Mouse (Mus musculus): ENCODE results near the gene Uri1.

Gene Uri1

DNA sequence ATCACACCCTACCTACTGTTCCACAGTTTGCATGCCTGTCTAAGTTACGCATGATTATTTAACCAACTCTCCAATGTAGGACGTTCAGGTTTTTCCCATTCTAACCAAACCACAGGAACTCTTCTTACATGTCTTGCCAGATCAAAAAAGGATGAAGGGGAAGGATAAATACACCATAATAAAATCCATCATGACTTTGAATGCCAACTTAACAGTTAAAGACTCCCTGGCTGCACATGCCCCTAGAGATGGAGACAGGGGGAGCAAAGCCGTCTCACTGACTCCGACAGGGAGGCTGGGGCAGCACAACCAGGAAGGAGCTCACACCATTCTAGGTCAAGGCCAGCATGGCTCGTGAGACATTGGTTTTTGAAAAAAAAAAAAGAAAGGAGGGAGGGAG, 8.0 kb downstream of the Uri1 start:
- no peak for DNase-seq (ENCODE audit: low read depth, low spot score)

- no peak for DNase-seq (ENCODE audit: low read depth, low spot score)
Observed at GRCm38 (mm10) chr7:38013946-38014345, 9.4 kb downstream of the Uri1 start.

GRCm38 (mm10) chr7:38012811-38013210, 10.5 kb downstream of the Uri1 start:
- no peak for DNase-seq (ENCODE audit: low read depth, low spot score)

GRCm38 (mm10) chr7:38008359-38008758, 15.0 kb downstream of the Uri1 start:
- DNase-seq (ENCODE audit: low read depth, low spot score), result no peak

DNA sequence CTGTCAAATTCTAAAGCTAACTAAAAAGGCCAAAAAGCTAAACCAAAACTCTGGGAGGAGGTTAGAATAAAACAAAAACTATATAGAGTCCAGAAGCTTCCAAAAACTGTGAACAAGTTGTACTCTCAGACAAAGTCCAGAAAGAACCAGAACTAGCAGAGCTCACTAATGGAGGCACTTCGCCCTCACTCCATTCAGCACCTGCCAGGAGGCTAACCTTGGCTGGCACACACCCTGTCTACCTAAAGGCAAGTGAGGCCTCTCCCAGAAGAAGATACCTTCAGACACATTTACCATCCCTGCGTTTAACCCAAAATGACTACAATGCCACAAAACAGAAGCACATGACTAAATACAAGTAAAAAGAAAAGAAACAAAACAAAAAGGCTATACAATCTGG, 20.9 kb downstream of the Uri1 start:
- no peak for DNase-seq (ENCODE audit: low read depth, low spot score)

DNA sequence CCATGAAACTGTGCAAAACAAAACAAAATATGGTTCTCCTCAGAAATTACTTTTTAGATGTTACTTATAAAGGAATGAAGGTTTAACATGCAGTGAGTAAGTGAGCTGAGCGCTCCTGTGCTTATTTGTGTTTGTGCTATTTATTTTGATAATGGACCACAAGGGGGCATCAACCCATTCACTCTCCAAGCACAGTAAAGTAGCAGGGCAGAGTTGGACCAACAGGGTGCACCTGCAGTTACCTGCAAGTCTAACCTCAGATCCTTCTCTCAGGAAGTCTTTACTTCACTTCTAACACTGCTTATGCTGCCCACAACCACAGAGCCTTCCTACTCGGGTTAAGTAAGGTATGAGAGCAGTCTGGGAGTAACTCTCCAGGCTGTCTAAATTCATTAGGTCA, 23.7 kb downstream of the Uri1 start:
- DNase-seq (ENCODE audit: low read depth, low spot score), result peak; percentile 15

GRCm38 (mm10) chr7:37992861-37993260, 30.5 kb downstream of the Uri1 start:
- no peak for DNase-seq (ENCODE audit: low read depth, low spot score)

DNA sequence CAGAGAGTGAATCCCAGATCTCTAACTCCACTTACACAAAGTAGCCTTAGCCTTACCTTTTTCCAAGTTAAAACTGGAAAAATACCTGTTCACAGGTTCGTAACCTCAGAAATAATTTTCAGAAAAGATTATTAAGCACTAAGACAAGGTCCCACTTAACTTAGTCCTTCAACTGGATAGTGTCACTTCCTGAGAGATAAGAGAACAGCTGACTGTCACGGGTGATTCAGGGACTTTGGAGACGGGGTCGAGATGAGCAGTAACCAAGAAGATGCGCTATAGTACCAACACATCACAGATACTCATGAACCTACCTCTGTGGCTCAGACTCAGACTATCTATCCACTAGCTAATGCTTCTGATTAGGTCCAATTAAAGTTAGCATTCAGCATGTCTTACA, 38.5 kb downstream of the Uri1 start:
- no peak for DNase-seq (ENCODE audit: low read depth, low spot score)

GRCm38 (mm10) chr7:37983471-37983870, 39.9 kb downstream of the Uri1 start:
- no peak for DNase-seq (ENCODE audit: low read depth, low spot score)

- no peak for DNase-seq (ENCODE audit: low read depth, low spot score)
Observed at GRCm38 (mm10) chr7:37979729-37980128, 43.6 kb downstream of the Uri1 start.

GRCm38 (mm10) chr7:37978412-37978811, 44.9 kb downstream of the Uri1 start:
- no peak for DNase-seq (ENCODE audit: low read depth, low spot score)

DNA sequence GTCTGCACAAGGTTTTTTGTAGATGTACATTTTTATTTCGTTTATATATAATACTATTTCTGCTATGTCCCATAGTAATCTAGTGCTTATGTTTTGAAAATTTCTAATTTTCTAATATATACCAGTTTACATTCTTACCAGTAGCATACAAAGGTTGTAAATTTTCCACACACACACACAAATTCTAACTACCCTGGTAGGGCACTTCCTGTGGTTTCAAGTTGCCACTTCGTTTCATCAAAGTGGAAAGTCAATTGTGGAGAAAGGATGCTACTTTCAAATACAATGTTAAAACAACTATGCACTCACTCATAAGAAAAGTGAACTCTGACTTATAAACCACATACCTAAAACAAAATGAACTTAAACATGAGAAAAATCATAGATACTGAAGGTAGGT, 45.7 kb downstream of the Uri1 start:
- no peak for DNase-seq (ENCODE audit: low read depth, low spot score)

GRCm38 (mm10) chr7:37972999-37973555, 50.3 kb downstream of the Uri1 start:
- no peak for DNase-seq (ENCODE audit: low read depth, low spot score)

- DNase-seq (ENCODE audit: low read depth, low spot score), result no peak
Observed at GRCm38 (mm10) chr7:37972571-37972970, 50.8 kb downstream of the Uri1 start.

DNA sequence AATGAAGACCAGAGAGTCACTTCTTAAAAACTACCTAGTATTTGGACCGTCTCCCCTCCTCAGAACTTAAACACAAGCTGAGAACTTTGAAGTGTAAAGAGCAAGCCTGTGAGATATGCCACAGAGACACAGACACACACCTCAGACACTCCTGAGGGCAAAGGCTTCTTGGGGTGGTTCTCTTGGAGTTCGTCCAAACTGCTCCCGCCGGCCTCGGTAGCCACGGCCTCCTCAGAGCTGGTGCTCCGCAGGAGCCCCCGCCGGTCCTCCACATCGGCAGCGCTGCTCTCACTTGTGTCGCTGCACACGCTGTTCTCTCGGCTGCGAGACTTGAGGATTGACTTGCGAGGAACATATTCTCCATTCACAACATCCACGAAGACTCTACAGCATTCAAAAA, 61.0 kb downstream of the Uri1 start:
- DNase-seq (ENCODE audit: low read depth, low spot score), result no peak

- no peak for DNase-seq (ENCODE audit: low read depth, low spot score)
Observed at GRCm38 (mm10) chr7:37961247-37961646, 62.1 kb downstream of the Uri1 start.

- DNase-seq (ENCODE audit: low read depth, low spot score), result no peak
Observed at GRCm38 (mm10) chr7:37951841-37952240, 71.5 kb downstream of the Uri1 start.

DNA sequence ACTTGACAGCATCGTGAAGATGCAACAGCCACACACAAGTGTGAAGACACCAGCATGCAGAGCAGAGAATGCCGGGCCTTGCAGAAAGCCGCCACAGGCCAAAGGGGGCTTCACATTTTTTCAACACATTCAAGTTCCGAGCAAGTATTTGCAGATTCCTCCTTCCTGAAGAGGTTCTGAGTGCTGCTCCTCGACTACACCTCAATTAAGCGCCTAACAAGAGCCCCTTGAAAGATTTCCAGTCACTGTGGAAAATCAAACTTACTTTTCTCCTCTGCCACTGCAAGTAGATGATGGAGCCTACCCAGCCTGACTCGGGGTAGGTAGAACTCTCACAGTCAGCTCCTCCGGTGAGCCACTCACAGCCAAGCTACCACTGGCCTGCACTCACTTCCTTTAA, 86.9 kb downstream of the Uri1 start:
- DNase-seq (ENCODE audit: low read depth, low spot score), result no peak

DNA sequence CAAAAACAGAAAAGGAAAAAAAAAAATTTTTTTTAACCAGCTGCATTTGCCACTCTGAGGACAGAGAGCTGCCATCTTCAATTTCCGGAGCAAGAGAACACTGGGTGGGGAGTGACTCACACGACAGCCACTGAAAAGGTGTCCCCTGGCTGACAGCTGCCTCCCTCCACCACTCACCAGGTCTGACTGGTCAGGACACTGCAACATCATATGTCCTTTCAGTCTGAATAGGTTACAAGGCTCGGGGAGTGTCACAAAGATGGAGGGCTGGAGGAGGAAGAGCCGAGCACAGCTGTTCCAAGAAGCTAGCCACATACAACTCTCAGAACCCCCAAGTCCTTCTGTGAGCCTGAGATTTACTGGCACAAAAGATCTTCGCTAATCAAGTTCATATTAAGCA, 87.6 kb downstream of the Uri1 start:
- no peak for DNase-seq (ENCODE audit: low read depth, low spot score)

GRCm38 (mm10) chr7:37934770-37935182, 88.6 kb downstream of the Uri1 start:
- peak; percentile 30 for DNase-seq (ENCODE audit: low read depth, low spot score)

- DNase-seq (ENCODE audit: low read depth, low spot score), result no peak
Observed at GRCm38 (mm10) chr7:37933754-37934308, 89.5 kb downstream of the Uri1 start.

DNA sequence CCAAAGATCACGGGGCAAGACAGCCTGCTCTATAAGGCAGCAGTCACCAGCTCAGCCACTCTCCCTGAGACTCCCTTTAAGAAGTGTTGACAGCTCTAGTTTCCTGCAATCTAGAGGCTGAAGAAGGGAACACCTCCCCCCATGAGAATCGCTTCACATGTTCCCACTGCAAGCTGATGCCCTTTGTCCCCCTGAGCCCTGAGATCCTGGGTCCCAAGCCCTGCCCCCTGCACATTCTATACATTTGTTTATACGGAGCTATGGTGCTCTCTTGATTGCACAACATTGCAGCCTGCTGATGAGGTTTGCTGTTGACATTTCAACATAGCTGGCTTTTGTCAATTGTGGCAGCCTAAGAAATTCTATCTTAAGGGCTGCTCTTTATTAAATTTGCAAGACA, 91.7 kb downstream of the Uri1 start:
- no peak for DNase-seq (ENCODE audit: low read depth, low spot score)

GRCm38 (mm10) chr7:37929738-37930137, 93.6 kb downstream of the Uri1 start:
- DNase-seq (ENCODE audit: low read depth, low spot score), result no peak

DNA sequence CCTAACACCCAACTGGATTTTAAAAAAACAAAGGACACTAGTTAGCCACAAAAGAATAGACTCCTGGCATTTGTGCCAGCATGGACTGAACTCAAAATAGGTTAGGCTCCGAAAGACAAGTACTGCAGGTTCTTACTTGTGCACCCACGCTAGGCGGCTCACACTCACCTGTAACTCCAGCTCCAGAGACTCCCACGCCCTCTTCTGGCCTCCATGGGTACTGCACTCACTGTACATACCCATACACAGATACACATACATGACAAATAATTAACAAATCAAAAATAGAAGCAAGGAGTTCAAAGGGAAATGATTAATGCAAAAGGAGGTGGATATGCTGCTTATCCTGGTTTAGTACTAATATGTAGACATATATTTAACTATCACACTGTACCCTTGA, 100.4 kb downstream of the Uri1 start:
- no peak for DNase-seq (ENCODE audit: low read depth, low spot score)

Measured in retina, adult 2 months (tissue).